Mouse (Mus musculus) lung, postnatal 0 days (tissue): ENCODE results near the gene Eva1a. TPM values are rescaled to one million over a fixed set of nuclear protein-coding genes. Genes with fewer than 3 reads are reported as not detected.

Experiments used
- ATAC-seq: fragments of 200-750 bp; cut with Nextera tagmentation; 2 replicates; pipeline ENCODE4 v1.8.0; 2017; ENCODE audit warnings: moderate library complexity
- DNase-seq: peaks from one replicate; pipeline ENCODE4 v3.0.0-alpha.2; 2016; ENCODE audit warnings: low spot score
- H3K27ac ChIP-seq: fragments of 300-500 bp; sonication (generic); 2 replicates; pipeline ENCODE4 v1.5.1; 2014; ENCODE audit warnings: antibody characterized with exemption, mild to moderate bottlenecking, low read length, mixed read lengths
- H3K27me3 ChIP-seq: fragments of 300-500 bp; sonication (generic); replicated peaks from 2 replicates; pipeline ENCODE4 v1.6.1; 2014; ENCODE audit warnings: low read length, mixed read lengths; ENCODE audit not compliant: insufficient read depth
- H3K36me3 ChIP-seq: fragments of 300-500 bp; sonication (generic); 2 replicates; pipeline ENCODE4 v1.6.1; 2014; ENCODE audit warnings: low read length, mixed read lengths; ENCODE audit not compliant: insufficient read depth
- H3K4me1 ChIP-seq: fragments of 300-500 bp; sonication (generic); 2 replicates; pipeline ENCODE4 v1.6.1; 2014; ENCODE audit warnings: antibody characterized with exemption, low read depth, low read length, mixed read lengths; ENCODE audit not compliant: insufficient read depth
- H3K4me2 ChIP-seq: fragments of 300-500 bp; sonication (generic); replicated peaks from 2 replicates; pipeline ENCODE4 v1.6.1; 2014; ENCODE audit warnings: low read depth, mild to moderate bottlenecking, low read length, moderate library complexity, mixed read lengths
- H3K4me3 ChIP-seq: fragments of 300-500 bp; sonication (generic); 2 replicates; pipeline ENCODE4 v1.5.1; 2014; ENCODE audit warnings: low read depth, low read length
- H3K9ac ChIP-seq: fragments of 300-500 bp; sonication (generic); replicated peaks from 2 replicates; pipeline ENCODE4 v1.6.1; 2014; ENCODE audit warnings: low read depth, mild to moderate bottlenecking
- H3K9me3 ChIP-seq: fragments of 300-500 bp; sonication (generic); 2 replicates; pipeline ENCODE4 v1.6.1; 2016; ENCODE audit warnings: low read length, mixed read lengths
- CTCF ChIP-seq: IDR thresholded peaks from 2 replicates; pipeline ENCODE4 v1.5.1; 2016; ENCODE audit warnings: antibody characterized with exemption, mild to moderate bottlenecking
- EP300 ChIP-seq: IDR thresholded peaks from 2 replicates; pipeline ENCODE4 v1.6.1; 2016; ENCODE audit warnings: antibody characterized with exemption, mild to moderate bottlenecking, control low read depth
- WGBS: fragments of 180-500 bp; shearing (Covaris S2); extraction: QIAGEN DNeasy Blood & Tissue Kit; methylation state at CpG from one replicate; pipeline ENCODE4 v1.1.7; 2014; 5-methylcytosine and 5-hydroxymethylcytosine counted together
- polyA plus RNA-seq: library from polyadenylated mRNA; unstranded; fragments of >200 nt; fragmentation: Nextera tagmentation; extraction: Ambion mirVana; gene quantifications from 2 replicates; pipeline ENCODE4 v1.2.1, GENCODE M21; 2015

The Eva1a gene
- polyA plus RNA-seq = 29.5 and 32.0 TPM in 2 replicates

DNA sequence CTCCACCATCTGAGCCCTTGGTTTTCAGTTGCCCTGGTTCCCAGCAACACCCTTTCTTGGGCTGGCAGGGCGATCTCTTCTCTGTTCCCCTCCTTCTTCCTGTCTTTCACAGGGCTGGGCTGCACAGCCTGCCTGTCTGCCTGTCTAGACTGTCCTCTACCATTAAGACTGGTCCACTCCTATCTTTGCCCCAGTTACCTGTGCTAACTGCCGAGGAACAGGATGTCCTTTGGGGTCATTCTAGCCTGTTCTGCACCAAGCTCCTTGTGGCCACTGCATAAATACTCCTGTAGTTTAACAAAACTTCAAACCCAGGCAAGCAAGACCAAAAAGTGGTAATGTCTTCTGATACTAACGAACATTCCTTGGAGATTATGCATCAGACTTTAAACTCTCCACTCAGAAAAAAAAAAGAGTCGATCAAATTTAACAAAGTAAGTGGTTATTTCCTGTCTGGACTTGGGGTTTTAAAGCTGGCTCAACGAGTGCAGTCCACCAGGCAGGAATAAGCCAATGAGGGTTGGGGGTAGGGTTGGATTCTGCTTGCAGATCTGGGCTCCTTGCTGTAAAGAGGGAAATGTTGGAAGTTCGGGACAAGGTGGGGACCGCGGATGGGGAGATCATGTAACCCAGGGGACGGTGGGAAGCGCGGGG lies at the start of gene Eva1a:
TSS of gene Eva1a (plus strand) at position 210 of the 654 bp plus-strand sequence.
- Histone ChIP-seq H3K36me3 (no peaks in the 10 kb centered on the region), H3K9me3 (no peaks in the 10 kb centered on the region), H3K4me3 (peak within 1 kb of the TSS; percentile 58), H3K27ac (peak within 1 kb of the TSS; percentile 58), H3K9ac (peak within 1 kb of the TSS; percentile 50), H3K4me1 (peaks cover 12% of the 10 kb centered on the region; the same call in 1 of the 2 replicates), H3K27me3 (no peaks in the 10 kb centered on the region), H3K4me2 (peak within 1 kb of the TSS; percentile 94)
- ATAC-seq (peak; percentile 4; the same call in 1 of the 2 replicates), DNase-seq (peak; percentile 57)
- whole genome bisulfite sequencing = 10% methylated on average over 11 of the region's 11 CpGs
- no peak for TF ChIP-seq EP300
- 0 out of 2 replicates have a peak, but pooled peaks have one; percentile 12 for TF ChIP-seq CTCF

DNA sequence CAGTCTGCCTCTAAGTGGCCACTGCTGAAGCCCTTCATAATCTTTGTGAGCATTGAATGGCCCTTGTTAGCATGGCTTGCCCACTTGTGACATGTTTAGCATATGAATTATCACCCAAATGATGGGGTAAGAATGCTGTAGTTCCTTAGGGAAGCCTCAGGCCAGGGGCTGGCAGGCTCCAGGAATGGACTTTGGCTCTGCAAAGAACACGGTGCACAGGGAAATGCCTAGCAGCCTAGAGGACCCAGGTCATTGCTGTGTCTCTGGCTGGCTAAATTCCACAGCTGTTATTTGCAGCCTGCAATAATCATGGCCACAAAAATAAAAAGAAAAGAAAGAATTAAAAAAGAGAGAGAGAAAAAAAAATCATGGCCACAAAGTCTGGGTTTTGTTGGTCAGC lies 28.5 kb upstream of the Eva1a start:
- DNase-seq (no peak), ATAC-seq (no peak)
- WGBS = 69% methylated on average over 1 of the region's 1 CpGs
- H3K9me3 ChIP-seq = no peaks in the 10 kb centered on the region
- TF ChIP-seq CTCF (no peak), EP300 (no peak)
- H3K4me2 ChIP-seq = no peak overlapping the region
- H3K4me3 ChIP-seq = no peak overlapping the region
- H3K9ac ChIP-seq = no peak overlapping the region
- no peak overlapping the region for H3K27ac ChIP-seq
- no peaks in the 10 kb centered on the region for H3K27me3 ChIP-seq
- no peaks in the 10 kb centered on the region for H3K36me3 ChIP-seq
- no peaks in the 10 kb centered on the region for H3K4me1 ChIP-seq

DNA sequence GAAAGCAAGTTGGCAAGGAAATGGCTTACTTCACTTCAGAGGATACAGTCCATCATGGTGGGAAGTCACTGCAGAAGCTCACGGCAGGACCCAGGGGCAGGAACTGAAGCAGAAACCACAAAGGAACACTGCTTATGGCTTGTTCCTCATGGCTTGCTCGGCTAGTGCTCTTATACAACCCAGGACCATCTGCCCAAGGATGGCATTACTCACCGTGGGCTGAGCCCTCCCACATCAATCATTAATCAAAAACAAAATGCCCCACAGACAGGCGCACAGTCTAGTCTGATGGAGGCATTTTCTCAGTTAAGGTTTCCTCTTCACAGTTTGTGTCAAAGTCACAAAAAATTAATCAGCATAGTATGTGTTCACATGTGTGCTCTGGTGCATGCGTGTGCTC lies 19.8 kb upstream of the Eva1a start:
- Histone ChIP-seq H3K9ac (no peak overlapping the region), H3K36me3 (no peaks in the 10 kb centered on the region), H3K4me2 (no peak overlapping the region), H3K27ac (no peak overlapping the region), H3K9me3 (no peaks in the 10 kb centered on the region), H3K4me3 (no peak overlapping the region), H3K27me3 (no peaks in the 10 kb centered on the region), H3K4me1 (no peaks in the 10 kb centered on the region)
- WGBS = 75% methylated on average over 5 of the region's 5 CpGs
- ATAC-seq (no peak), DNase-seq (no peak)
- TF ChIP-seq CTCF (no peak), EP300 (no peak)

DNA sequence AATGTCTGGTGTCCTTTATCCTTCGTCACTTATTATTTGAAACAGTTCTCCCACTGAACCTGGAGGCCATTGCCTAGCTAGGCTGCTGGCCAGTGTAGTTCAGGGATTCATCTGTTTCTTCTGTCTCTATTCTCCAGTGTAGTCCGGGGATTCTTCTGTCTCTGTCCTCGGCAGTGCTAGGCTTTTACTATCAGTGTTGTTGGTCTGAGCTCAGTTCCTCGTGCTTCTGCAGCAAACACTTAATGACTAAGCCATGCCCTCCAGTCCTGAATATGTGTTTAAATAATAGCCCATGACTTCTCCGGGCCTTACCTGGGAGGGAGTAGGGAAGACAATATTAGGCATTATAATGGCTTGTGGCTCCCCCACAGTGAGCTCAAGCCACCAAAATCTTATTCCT lies 19.3 kb upstream of the Eva1a start:
- no peak overlapping the region for H3K4me3 ChIP-seq
- H3K4me2 ChIP-seq = no peak overlapping the region
- no peak overlapping the region for H3K9ac ChIP-seq
- H3K27me3 ChIP-seq = no peaks in the 10 kb centered on the region
- TF ChIP-seq EP300 = no peak
- no peak for TF ChIP-seq CTCF
- 84% methylated on average over 5 of the region's 5 CpGs for WGBS
- H3K4me1 ChIP-seq = no peaks in the 10 kb centered on the region
- ATAC-seq = no peak
- DNase-seq = no peak
- no peak overlapping the region for H3K27ac ChIP-seq
- H3K9me3 ChIP-seq = no peaks in the 10 kb centered on the region
- no peaks in the 10 kb centered on the region for H3K36me3 ChIP-seq

DNA sequence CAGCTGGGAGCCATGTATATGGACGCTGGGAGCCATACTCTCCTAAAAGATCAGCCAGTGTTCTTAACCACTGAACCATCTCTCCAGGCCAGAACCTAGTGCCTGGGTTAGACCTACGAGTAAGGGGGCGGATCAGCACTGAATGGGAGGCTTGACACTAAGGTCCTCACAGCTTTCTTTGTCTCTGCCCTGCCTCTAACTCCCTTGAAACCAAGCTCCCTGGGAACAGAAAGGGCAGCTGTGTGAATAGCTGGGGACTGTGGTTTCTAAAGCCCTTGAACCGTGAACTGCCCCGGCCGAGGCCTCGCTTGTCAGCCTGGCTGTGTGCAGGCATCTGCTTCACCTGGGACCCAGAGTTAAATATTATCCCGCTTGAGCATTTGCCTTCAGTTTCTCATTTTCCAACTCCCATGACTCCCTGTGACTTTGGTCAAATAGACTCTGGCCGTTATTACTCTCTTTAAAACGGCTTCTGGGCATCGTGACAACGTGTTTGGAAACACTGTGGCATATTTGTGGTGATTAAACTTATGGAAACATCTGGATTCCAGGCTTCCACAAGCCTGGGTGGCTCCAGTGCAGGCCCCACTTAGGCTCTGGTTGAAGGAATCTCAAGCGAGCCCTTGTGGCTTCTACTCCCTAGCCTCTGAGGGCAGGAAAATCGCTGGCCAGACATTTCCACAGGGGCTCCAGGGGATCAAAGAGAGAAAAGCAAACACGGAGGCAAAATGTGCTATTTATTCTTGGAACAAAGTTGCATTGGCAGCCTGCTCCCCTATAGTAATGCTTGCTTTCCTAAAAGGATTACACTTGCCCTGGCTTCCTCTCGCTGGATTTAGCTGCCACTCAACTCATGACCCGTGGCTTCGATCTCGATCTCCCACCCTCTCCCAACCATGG lies 11.0 kb upstream of the Eva1a start:
- no peaks in the 10 kb centered on the region for H3K27me3 ChIP-seq
- no peak overlapping the region for H3K9ac ChIP-seq
- H3K4me3 ChIP-seq = no peak overlapping the region
- peak overlapping the region; percentile 62 for H3K27ac ChIP-seq
- peak; percentile 84 for DNase-seq
- H3K4me2 ChIP-seq = no peak overlapping the region
- no peak for TF ChIP-seq CTCF
- TF ChIP-seq EP300 = no peak
- H3K9me3 ChIP-seq = no peaks in the 10 kb centered on the region
- 0 out of 2 replicates have a peak, but pooled peaks cover 7% of the 10 kb centered on the region for H3K4me1 ChIP-seq
- peak; percentile 89 for ATAC-seq
- H3K36me3 ChIP-seq = no peaks in the 10 kb centered on the region
- 33% methylated on average over 19 of the region's 19 CpGs for WGBS

DNA sequence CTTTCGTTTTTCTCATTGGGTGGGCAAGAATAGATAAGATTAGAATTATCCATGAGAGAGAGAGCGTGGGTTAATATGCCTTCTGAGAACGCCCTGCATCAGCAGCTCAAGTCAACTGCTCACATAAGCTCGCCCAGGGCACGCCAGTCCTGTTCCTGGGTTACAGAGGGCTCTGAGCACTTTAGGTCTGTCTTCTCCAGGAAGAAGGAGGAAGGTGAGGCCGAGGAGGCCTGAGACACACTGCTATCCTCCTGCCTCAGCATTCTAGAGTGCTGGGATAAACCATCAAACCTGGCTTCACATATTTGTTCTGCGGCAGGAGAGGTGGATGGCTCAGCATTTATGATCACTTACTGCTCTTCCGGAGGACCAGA lies 10.3 kb upstream of the Eva1a start:
- Histone ChIP-seq H3K9me3 (no peaks in the 10 kb centered on the region), H3K36me3 (no peaks in the 10 kb centered on the region), H3K4me1 (0 out of 2 replicates have a peak, but pooled peaks cover 7% of the 10 kb centered on the region), H3K4me3 (no peak overlapping the region), H3K27ac (peak overlapping the region; percentile 62), H3K4me2 (no peak overlapping the region), H3K9ac (no peak overlapping the region), H3K27me3 (no peaks in the 10 kb centered on the region)
- no peak for ATAC-seq
- DNase-seq = no peak
- 61% methylated on average over 8 of the region's 8 CpGs for WGBS
- no peak for TF ChIP-seq CTCF
- no peak for TF ChIP-seq EP300
